In the genomic region with DNA sequence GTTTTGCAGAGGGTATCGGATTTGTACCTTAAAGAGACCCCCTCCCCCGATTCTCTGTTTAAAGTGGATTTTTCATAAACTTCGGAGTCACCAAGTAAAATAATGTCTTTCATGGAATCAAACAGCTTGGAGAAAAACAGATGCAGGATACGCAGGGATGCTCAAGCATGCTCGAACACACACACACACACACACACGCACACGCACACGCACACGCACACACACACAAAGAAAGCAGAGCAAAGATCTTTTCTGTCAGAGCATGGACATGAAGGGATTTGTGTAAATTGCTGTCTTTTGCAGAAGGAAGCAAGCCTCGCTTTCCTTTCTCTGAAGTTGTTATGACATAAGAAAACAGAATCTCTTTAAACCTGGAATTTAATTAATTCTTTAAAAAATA, we compare ENCODE assay signal across 10 mouse cellular contexts.
DNase-seq lines count a peak whose midpoint lies in the region; ATAC-seq lines count a peak whose summit lies in the region.
"Had no signal": no experiment of that assay in that cellular context is flagged by ENCODE, and none has a peak within 500 bp of the region (broad histone marks: within the 10 kb centered on the region; RNA-seq: fewer than 3 reads in every experiment).

No protein-coding gene starts in this region.

- H3K36me3 ChIP-seq in kidney, embryonic 15.5 days = no peaks in the 10 kb centered on the region
- no peaks in the 10 kb centered on the region for H3K36me3 ChIP-seq in forebrain, embryonic 12.5 days (replicated peaks)
- H3K36me3 ChIP-seq in limb, embryonic 12.5 days = no peaks in the 10 kb centered on the region

- H3K9me3 ChIP-seq in kidney, embryonic 15.5 days (replicated peaks) = no peaks in the 10 kb centered on the region
- H3K9me3 ChIP-seq in forebrain, embryonic 12.5 days = no peaks in the 10 kb centered on the region
- H3K9me3 ChIP-seq in limb, embryonic 12.5 days = no peaks in the 10 kb centered on the region

- DNase-seq in kidney, adult 11 months = no peak
- DNase-seq in retina, embryonic 14.5 days (ENCODE audit: low spot score) = peak; percentile 56
- no peak for DNase-seq in frontal cortex, postnatal 36 days (ENCODE audit: low spot score in 2 of 2)
- no peak for DNase-seq in cerebellum, postnatal 14 days
- DNase-seq in lung, postnatal 4 days = no peak
- DNase-seq: B cell, adult 2 months; cerebellum, adult 8-10 months had no signal

- H3K27me3 ChIP-seq in kidney, embryonic 15.5 days = peaks cover 78% of the 10 kb centered on the region
- H3K27me3 ChIP-seq in forebrain, embryonic 12.5 days = peaks cover 82% of the 10 kb centered on the region
- H3K27me3 ChIP-seq in limb, embryonic 12.5 days = peaks cover 55% of the 10 kb centered on the region

- no peak overlapping the region for H3K27ac ChIP-seq in kidney, embryonic 15.5 days
- peak overlapping the region; percentile 85 for H3K27ac ChIP-seq in forebrain, embryonic 12.5 days
- no peak overlapping the region for H3K27ac ChIP-seq in limb, embryonic 12.5 days

- H3K4me1 ChIP-seq in kidney, embryonic 15.5 days = peaks cover 29% of the 10 kb centered on the region
- peaks cover 58% of the 10 kb centered on the region for H3K4me1 ChIP-seq in forebrain, embryonic 12.5 days
- H3K4me1 ChIP-seq in limb, embryonic 12.5 days (replicated peaks) = peaks cover 38% of the 10 kb centered on the region

- H3K4me2 ChIP-seq in kidney, embryonic 15.5 days = peak overlapping the region; percentile 84; the same call in 1 of the 2 replicates
- peak overlapping the region; percentile 62 for H3K4me2 ChIP-seq in forebrain, embryonic 12.5 days
- peak overlapping the region; percentile 97 for H3K4me2 ChIP-seq in limb, embryonic 12.5 days

- no peak overlapping the region for H3K9ac ChIP-seq in kidney, embryonic 15.5 days
- H3K9ac ChIP-seq in forebrain, embryonic 12.5 days = no peak overlapping the region
- no peak overlapping the region for H3K9ac ChIP-seq in limb, embryonic 12.5 days (replicated peaks)

- WGBS in kidney, embryonic 15.5 days = 21% methylated on average over 10 of the region's 10 CpGs
- 7% methylated on average over 10 of the region's 10 CpGs for WGBS in forebrain, embryonic 12.5 days
- 12% methylated on average over 10 of the region's 10 CpGs for WGBS in limb, embryonic 12.5 days

- no peak for ATAC-seq in kidney, embryonic 15.5 days (replicated peaks; ENCODE audit: low FRiP score)
- ATAC-seq in forebrain, embryonic 12.5 days (ENCODE audit: low FRiP score) = no peak
- no peak for ATAC-seq in limb, embryonic 12.5 days (ENCODE audit: insufficient number of reproducible peaks, insufficient read depth, low FRiP score, low TSS enrichment, low read depth)

- no peak overlapping the region for H3K4me3 ChIP-seq in kidney, embryonic 15.5 days (replicated peaks)
- no peak overlapping the region; the same call in 1 of the 2 replicates for H3K4me3 ChIP-seq in forebrain, embryonic 12.5 days (replicated peaks)
- H3K4me3 ChIP-seq in limb, embryonic 12.5 days (replicated peaks) = peak overlapping the region; percentile 46; the same call in 1 of the 2 replicates
